Mouse (Mus musculus) gonadal fat pad, adult 2 months (tissue): ENCODE results near the gene Bdh1. TPM values are rescaled to one million over a fixed set of nuclear protein-coding genes. Genes with fewer than 3 reads are reported as not detected.
A peak's percentile ranks its signal among the peaks of the same experiment; 100 is the strongest.
"Not testable (repeated sequence)": the region's sequence is repeated elsewhere in the genome, so short reads cannot be mapped to it uniquely, and the experiment has no call there.

Experiments
- DNase-seq: peaks from one replicate; pipeline ENCODE4 v3.0.0-alpha.2; 2012; ENCODE audit warnings: low read depth
- polyA plus RNA-seq: library from polyadenylated mRNA; depleted of rRNA; stranded (reverse); fragments of >200 nt; gene quantifications from 2 replicates; pipeline ENCODE4 v1.2.3, GENCODE M21; 2012

Gene Bdh1
- polyA plus RNA-seq, 1 experiment, result 20.6 TPM

DNA sequence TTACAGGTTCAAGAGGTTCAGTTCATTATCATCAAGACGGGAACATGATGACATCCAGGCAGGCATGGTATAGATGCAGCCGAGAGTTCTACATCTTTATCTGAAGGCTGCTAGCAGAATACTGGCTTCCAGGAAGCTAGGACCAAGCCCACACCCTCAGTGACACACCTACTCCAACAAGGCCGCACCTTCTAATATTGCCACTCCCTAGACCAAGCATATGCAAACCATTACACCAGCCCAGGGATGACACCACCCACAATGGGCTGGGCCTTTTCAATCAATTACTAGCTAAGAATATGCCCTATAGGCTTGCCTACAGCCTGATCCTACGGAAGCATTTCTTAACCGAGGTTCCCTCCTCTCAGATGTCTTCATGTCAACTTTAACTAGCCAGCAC lies 42.9 kb downstream of the Bdh1 start:
- no peak for DNase-seq

DNA sequence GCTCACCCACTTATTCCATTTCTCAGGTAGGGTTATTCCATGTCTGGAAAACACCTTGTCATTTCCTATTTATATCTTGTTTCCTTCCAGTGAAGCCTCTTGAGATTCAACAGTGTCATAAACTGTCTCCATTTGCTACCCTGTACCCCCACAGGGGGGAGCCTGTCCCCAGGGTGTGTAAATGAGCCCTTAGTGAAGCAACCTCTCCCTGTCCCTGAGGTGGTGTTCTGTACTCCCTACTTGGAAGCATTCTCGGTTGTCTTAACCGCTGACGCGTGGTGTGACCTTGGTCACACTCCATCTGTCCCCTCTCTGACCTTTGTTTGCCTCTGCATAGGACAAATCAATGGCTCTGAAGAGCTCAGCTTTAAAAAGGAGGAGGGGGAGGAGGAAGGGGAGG lies 43.5 kb downstream of the Bdh1 start:
- no peak for DNase-seq

DNA sequence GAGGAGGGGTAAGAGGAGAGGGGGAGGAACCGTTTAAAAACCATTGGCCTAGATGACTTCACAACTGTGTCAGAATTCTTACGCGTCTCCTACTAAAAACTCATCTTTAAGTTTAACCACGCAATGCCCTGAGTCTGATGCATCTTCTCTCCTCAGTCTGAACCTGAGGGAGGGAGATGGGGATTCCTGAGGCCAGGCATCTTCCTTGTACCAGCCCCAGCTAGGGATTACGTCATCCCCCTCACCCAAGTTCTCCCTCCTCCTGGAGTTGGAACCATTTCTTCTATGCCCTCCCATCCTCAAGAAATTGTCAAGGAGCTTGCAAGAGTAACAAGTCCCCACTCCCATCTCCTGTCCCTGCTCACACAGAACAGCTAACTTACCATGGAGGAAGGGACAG lies 44.0 kb downstream of the Bdh1 start:
- no peak for DNase-seq

DNA sequence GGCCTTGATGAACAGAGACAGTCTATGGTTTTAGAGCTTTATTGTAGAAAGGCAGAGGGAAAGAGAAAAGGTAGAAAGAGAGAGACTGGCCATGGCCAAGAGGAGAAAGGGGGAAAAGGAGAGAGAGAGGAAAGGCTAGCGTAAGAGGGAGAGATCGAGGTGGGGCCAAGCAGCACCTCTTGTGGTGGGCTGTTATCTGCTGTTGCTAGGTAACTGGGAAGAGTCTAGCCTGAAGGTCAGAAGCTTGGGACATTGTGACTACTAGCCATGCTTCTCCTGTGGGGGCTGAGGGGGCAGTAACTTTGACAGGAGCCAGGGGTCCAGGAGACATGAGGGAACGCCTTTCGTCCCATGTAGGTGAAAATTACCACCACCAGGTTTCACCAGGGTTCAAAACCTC lies 48.7 kb downstream of the Bdh1 start:
- DNase-seq, result not testable (repeated sequence)

DNA sequence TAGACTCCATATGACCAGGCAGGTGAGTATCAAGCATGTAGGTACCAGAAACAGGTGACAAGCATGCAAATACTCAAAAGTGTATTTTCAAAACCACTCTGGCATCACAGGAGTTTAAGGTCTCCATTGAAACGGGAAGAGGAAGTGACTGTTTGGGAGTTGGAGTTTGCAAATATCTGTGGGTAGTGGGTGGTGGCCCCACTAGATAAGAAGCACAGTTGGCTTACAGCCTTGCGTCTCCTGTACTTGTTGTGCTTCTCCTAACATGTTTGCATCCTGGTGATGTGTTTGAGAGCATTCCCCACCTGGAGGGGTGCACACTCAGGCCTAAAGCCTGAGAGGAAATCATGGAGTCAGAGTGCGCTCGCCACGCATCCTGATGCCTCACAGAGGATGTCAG lies 49.9 kb downstream of the Bdh1 start:
- DNase-seq, result no peak

DNA sequence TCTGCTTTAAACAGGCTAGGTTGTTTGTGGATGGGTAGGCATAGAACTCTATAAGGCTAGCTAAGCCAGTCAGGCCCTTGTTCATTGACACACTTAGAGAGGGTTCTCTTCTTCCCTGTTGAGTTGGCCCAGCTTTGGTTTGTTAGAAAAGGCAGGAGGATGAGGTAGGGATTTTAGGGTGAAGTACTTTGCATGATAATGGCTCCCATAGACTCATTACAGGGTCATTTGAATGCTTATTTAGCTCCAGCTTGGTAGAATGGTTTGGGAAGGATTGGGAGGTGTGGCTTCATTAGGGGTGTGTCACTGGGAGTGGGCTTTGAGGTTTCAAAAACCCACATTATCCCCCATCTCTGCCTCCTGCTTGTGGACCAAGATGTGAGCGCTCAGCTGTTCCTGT lies 51.1 kb downstream of the Bdh1 start:
- DNase-seq, result no peak

DNA sequence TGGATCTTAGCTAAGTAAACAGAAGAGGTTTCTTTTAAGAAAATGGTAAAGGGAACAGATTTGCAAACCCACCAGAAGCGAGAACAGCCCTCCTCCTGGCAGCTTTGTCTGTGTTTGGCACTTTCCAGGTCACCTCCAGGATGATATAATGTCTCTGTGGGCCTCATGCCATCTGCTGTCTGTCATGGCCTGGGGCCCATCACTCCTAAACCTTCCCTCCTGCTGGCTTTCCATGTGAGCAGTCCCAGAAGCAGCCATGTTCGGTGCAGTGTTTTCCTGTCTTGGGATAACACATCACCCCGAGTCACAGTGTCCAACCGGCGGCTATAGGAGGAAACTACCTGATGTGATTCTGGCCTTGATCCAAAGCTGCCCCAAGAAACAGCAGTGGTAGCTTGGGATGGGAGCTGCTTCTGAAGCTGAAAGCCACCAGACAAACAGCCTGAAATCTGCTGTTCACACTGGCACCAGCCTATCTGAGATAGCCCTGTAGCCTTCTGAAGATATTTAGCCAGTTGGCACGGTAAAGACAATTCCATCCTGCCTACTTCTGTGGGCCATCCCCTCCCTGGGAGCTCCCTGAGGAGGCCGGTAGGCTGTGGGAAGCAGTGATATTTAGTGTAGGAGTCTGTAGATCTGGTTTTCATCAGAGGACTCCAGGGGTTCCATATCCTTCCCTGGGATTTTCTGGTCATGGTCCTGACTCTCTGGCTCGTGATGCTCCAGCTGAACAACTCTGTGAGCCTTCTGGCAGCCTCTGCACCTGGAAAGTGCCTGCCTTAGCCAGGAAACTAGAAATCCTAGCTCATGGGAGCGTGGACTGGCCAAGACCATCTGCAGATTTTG lies 53.3 kb downstream of the Bdh1 start:
- DNase-seq, result no peak

DNA sequence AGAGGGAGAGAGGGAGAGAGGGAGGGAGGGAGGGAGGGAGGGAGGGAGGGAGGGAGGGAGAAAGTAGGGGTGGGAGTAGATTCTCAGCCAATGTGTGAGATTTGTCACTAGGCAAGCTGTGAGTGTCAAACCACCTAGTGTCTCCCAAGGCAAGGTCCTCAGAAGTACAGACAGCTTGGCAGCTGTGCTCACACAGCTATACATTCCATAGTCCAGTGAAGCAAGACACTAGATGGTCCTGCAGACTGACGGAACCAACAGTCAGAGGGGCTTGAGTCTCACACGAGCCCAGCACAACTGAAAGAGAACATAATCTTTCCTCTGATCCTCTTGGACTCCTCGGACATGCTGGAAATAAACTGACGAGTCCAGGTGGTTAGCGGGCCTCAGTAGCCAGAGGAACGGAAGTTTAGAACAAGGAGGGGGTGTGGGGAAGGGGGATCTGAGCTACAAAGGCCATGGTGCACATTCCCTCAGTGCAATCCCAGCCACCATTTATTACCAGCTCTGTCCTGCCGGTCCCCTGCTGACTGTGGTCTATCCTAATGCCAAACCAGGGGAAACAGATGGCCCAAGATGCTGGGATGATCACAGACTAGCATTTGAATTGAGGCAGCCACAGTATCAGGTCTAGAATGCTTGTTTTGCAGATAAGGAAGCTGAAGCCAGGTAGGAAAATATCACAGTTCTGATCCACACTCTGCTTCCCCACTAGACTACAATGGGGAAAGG lies 55.0 kb downstream of the Bdh1 start:
- no peak for DNase-seq

DNA sequence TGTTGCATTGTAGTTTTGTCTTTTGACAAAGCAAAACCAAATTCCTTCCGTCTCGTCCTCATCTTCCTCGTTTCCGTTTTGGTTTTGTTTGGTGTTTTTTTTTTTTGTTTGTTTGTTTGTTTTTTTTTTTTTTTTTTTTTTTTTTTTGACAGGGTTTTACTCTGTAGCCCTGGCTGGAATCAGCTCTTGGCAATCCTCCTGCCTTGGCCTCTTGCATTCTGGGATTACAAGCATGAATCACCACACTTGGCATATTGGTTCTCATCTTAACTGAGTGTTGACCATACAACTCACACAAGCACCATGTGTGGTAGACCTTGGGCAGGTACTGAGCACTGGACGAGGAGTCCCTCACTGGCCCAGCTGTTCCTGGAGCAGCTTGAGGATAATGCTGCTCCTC lies 63.3 kb downstream of the Bdh1 start:
- no peak for DNase-seq

DNA sequence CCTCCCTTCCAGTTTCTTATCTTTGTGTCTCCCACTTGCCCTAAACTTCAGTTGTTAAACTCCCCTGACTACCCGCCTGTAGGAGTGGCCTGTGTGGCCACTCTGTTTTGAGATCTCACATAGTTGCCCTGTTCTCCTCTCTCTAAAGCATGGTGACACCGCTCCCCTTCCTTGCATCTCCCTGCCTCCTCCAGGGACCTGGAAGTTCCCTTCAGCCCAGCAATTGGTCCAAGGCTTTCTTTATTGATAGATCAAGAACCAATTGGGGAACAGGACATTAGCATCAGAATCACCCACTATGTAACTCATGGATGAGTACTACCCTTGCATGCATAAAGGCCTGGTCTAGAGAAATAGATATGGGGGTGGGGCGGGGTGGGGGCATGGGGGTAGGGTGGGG lies 65.2 kb downstream of the Bdh1 start:
- DNase-seq, result no peak

DNA sequence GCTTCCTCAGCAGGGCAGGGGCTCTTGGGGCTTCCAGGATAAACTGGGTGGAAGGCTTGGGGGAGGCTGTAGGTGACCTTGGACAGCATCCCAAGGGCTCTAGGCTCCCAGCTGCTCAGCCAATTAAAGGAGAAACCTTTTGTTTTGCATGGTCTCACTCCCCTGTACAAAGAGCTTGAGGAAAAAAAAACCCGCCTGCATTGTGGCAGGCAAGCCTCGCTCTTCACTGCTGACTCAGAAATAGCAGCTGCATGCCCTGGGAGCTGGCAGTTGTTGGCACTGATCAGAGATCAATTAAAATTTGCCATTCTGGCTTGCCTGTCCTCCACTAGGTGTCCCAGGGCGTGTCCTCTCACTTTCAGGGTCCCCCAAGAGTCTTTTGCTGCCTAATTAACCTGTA lies 67.0 kb downstream of the Bdh1 start:
- DNase-seq, result no peak

DNA sequence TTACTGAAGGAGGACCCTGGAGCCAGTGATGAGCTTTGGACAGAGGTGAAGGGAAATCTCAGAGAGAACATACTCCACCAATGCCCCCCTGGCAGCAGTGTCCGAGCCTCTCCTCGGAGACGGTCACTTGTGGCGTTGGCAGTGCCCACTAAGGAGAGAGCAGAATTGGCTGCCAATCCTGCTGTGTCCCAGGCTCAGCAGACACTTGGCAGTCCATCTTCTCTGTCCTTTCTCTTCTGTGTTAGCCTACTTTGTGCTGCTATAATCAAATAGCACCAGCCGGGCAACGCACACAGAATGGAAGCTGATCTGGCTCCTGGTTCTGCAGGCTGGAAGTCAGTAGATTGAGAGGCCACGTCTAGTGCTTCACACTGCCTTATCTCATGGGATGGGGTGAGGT lies 68.9 kb downstream of the Bdh1 start:
- no peak for DNase-seq

DNA sequence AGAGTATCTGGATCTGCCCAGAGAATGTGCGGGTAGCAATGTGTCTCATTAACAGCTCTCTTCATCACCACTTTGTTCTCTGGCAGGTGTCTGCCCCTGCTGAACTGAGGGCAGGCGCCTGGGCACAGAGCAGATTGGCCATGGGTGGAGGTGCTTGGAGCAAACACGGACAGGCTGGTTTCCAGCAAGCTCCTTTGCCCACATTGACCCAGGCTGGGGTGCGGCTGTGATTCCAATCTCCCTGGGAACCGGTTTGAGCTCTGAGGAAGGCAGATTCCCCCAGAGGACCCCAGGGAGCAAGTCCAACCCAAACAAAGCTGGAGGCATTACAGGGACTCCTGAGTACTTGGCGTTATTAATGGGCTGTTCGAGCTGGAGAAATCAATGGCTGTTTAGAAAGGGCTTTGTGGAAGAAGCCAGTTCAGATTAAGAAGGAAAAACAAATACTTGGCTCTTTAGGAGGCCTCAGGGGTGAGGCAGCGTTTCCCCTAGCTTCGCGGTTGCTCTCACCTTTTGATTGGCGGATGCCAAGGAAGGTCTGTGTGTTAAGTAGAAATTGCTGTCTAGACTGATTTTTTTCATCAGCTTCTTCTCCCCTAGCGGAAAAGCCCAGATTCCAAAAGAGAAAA lies 71.0 kb downstream of the Bdh1 start:
- peak; percentile 91 for DNase-seq

DNA sequence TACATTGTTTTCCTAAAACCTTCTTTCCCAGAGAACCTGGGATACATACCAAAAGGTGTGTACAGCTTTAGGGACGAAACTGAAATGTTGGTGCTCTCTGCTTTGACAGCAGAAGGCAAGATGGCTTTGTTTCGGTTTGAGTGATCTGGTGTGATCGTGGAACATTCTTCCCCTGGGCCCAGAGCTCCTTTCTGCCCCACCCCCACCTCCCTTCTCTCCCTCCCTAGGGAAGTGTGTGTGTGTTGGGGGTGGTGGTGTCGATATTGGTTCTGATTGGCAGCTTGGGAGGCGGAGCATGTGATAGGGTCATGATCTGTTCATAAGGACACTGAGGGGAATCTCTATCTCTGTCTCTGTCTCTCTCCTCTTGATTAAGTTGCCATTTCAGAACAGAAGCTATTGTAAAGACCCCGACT lies 71.5 kb downstream of the Bdh1 start:
- no peak for DNase-seq

DNA sequence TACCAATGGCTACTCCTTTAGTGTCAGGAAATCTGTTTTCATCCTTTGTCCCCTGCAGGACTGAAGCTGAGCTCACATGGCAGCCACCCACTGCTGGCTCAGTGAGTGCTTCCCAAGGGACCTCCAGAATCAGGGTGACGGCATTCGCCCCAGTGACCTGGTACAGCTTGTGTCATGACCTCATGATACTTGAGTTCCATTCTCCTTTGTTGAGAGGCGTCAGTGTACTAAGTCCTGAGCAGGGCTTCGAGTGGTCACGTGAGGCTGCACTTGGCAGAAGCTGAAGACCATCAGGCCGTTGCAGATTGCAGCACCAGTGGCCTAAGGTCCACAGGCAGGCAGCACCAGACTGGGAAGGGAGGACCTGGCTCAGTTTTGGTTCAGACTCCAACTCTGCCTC lies 71.9 kb downstream of the Bdh1 start:
- DNase-seq, result no peak

DNA sequence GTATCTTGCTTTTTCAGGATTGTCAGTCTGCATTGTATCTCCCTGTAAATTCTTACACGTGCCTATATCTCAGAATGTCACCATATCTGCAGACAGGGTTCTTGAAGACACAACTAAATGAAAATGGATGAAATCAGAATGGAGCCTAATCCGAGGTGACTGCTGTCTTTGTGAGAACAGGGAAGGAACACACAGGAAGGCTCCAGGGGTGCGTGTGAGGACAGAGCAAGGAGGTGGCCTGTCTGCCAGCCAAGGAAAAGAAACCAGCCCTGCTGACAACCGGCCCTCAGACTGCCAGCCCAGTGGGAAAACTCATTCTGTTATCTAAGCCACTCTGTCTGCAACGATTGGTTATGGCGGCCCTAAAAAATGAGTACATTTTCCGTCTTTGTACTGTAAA lies 73.3 kb downstream of the Bdh1 start:
- no peak for DNase-seq

DNA sequence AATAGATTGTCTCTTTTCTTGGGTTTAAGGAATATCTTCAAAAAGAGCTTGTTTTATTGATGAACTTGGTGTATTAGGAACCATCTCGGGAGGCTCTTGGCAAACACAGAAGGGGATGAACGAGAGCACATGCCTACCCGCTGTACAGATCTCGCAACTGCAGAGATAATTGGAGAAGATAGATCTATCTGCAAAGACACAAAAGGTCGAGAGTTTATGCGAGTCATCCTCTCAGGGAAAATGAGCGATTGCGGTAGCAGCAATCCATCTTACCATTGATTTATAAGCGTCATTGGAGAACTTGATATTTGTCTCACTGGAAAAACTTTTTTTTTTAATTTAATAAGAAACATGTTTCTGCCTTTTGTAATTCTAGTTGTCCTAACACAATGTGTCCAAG lies 73.7 kb downstream of the Bdh1 start:
- no peak for DNase-seq

DNA sequence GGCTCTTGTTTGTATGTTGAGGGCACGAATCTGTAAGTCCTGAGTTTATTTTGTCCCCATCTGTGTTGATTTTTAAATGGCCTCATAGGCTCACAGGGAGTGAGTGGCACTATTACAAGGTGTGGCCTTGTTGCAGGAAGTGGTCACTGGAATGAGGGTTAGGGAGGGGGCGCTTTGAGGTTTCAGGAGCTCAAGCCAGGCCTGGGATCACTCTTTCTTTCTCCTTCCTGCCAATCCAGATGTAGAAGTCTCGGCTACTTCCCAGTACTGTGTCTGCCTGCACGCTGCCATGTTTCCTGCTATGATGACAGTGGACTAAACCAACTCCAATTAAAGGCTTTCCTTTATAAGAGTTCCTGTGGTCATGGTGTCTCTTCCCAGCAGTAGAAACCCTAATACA lies 76.3 kb downstream of the Bdh1 start:
- DNase-seq, result no peak

DNA sequence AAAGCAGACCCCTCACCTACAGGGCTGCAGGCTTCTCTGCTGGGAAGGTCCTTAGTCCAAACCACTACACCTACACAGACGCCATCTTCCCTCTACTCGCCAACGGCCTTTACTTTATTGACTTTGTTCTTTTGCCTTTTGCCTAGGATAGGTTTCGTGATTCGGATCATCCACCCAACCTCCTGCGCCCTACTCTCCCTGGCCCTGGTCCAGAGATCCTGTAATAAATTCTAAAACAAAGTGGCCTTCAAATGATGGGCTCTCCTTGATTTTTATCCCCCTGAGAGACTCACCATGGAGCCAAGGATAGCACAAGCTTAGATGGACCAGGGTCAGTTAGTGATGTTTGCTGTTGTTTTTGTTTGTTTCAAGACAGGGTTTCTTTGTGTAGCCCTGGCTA lies 76.9 kb downstream of the Bdh1 start:
- no peak for DNase-seq

DNA sequence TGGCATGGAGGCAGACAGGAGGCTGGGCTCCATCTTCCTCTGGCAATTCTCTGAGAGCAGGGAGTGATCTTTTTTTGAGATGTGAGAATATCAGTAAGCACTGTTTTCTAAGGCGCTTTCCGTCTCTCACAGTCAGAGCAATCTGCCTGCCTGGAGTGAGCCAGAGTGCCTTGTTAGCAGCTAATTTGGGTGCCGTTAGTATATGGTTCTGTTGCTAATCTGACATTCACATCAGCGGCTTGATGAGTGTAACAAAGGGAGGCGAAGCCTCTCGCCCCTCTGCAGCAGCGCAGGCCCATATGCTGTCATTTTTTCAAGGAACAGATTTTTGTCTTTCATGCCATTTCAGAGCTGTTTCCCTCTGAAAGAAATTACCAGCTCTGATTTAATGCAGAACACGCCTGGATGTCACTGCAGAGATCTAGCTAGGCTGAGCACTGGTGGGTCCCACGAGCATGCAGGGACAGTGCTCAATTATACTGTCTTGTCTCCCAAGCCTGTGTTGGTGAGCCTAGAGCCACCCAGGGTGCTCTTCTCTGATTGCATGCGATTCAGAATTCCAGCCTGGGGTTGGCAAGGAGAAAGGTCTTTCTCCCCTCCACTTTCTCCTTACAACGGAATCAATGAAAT lies 77.7 kb downstream of the Bdh1 start:
- DNase-seq, result no peak

DNA sequence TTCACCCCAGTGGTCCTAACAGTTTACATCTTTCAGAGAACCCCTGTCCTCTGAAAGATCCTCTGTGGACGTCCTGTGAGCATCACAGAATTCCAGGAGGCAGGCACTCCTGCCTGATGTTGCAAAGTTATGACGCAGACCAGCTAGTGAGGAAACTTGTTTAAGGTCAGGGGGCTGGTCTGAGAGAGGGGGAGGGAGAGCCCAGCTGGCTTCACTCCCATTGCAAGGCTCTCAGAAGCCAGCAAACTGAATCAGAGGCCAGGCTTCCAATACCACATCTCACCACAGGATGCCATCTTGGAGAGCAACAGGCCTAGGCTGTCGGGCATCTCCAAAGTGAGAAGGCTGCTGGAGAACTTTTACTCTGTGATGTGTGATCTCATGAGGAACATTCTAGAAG lies 78.5 kb downstream of the Bdh1 start:
- no peak for DNase-seq

DNA sequence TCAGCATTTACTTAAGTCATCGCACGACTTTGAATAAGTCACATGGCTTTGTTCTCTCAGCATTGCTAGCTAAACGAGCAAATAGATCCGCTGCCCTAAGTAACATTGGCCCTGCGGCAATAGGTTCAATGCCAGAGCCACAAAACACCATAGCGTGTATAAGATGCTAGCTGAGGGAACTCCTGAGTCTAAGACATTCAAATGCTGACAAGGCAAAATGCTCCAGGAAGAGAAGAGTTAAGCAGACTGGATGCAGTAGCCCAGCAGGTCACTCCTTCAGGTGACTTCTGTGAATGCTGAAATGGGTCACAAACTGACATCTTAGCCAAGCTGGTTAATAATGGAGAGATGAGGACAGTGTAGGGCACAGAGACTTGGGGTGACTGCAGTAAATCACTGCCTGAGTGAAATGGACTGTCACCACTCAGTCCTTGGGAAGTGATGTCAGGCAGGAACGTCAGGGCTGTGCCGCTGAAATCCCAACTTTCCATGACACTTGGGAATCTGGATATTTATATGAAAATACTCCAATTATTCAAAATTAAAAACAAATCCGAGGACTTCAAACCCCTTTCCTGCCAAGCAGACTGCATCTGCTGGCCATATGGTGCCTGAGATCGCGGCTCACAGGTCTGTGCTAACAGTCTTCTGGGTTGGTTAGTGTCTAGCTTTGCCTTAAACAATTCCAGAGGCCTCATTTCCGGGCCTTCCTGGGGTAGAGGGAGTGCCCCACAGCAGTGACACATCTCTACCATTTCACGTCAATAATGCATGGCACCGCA lies 79.1 kb downstream of the Bdh1 start:
- no peak for DNase-seq
